Mouse (Mus musculus) brain, embryonic 14.5 days (tissue): ENCODE measurements around the gene Tor1b.

ENCODE experiments used
- CTCF ChIP-seq: fragments of 200-500 bp; IDR thresholded peaks from 2 replicates; pipeline ENCODE4 v1.5.1; 2012; ENCODE audit warnings: inconsistent platforms, mild to moderate bottlenecking, moderate library complexity, borderline replicate concordance; ENCODE audit not compliant: insufficient read depth, insufficient read length; ENCODE audit errors: extremely low read depth
- POLR2A ChIP-seq: fragments of 200-500 bp; IDR thresholded peaks from 2 replicates; pipeline ENCODE4 v1.6.1; 2012; ENCODE audit warnings: mild to moderate bottlenecking, inconsistent platforms, borderline replicate concordance; ENCODE audit not compliant: poor library complexity, insufficient read depth, insufficient read length, severe bottlenecking; ENCODE audit errors: extremely low read depth

- TF ChIP-seq CTCF (no peak), POLR2A (no peak)
Measured at GRCm38 (mm10) chr2:30904991-30905390, 47.8 kb upstream of the Tor1b start.
